Mouse (Mus musculus): Measurements from ENCODE around the gene Rab33b. TPM values are rescaled to one million over a fixed set of nuclear protein-coding genes. Genes with fewer than 3 reads are reported as not detected.

Rab33b gene
- polyA plus RNA-seq, 1 experiment from 2014 or later = 21.6 TPM

- no peaks in the 10 kb centered on the region for H3K27me3 ChIP-seq (ENCODE audit: insufficient read depth, low read length)
- H3K4me3 ChIP-seq (replicated peaks; ENCODE audit: low read depth, low read length) = no peak overlapping the region
- H3K4me1 ChIP-seq (replicated peaks; ENCODE audit: insufficient read depth, low read length) = peaks cover 11% of the 10 kb centered on the region; the same call in 1 of the 2 replicates
- DNase-seq (ENCODE audit: low spot score) (peak; percentile 28), ATAC-seq (replicated peaks; ENCODE audit: low FRiP score, low read depth) (peak; percentile 33; the same call in 1 of the 2 replicates)
- no peak for TF ChIP-seq CTCF (IDR thresholded peaks at IDR 0.05; ENCODE audit: low read depth)
- peaks cover 3% of the 10 kb centered on the region; the same call in 1 of the 2 replicates for H3K36me3 ChIP-seq (ENCODE audit: insufficient read depth, low read length)
- no peaks in the 10 kb centered on the region for H3K9me3 ChIP-seq (replicated peaks; ENCODE audit: low read length)
- H3K4me2 ChIP-seq (ENCODE audit: low read length) = no peak overlapping the region
- WGBS = 72% methylated on average over 12 of the region's 12 CpGs
- no peak overlapping the region; the same call in 1 of the 2 replicates for H3K27ac ChIP-seq
- no peak overlapping the region for H3K9ac ChIP-seq (ENCODE audit: low read depth, low read length)
Observed at GRCm38 (mm10) chr3:51517878-51518762, 34.4 kb downstream of the Rab33b start.

GRCm38 (mm10) chr3:51518763-51519121 is 35.0 kb downstream of the Rab33b start:
- H3K27ac ChIP-seq = no peak overlapping the region
- H3K4me1 ChIP-seq (replicated peaks; ENCODE audit: insufficient read depth, low read length) = peaks cover 11% of the 10 kb centered on the region; the same call in 1 of the 2 replicates
- no peaks in the 10 kb centered on the region for H3K27me3 ChIP-seq (ENCODE audit: insufficient read depth, low read length)
- 68% methylated on average over 8 of the region's 8 CpGs for WGBS
- DNase-seq (ENCODE audit: low spot score) = no peak
- ATAC-seq (replicated peaks; ENCODE audit: low FRiP score, low read depth) = 0 out of 2 replicates have a peak, but pooled peaks have one; percentile 22
- H3K9ac ChIP-seq (ENCODE audit: low read depth, low read length) = no peak overlapping the region
- H3K4me3 ChIP-seq (replicated peaks; ENCODE audit: low read depth, low read length) = no peak overlapping the region
- H3K9me3 ChIP-seq (replicated peaks; ENCODE audit: low read length) = no peaks in the 10 kb centered on the region
- H3K4me2 ChIP-seq (ENCODE audit: low read length) = no peak overlapping the region
- peaks cover 3% of the 10 kb centered on the region; the same call in 1 of the 2 replicates for H3K36me3 ChIP-seq (ENCODE audit: insufficient read depth, low read length)
- TF ChIP-seq CTCF (IDR thresholded peaks at IDR 0.05; ENCODE audit: low read depth) = no peak

GRCm38 (mm10) chr3:51521262-51521661 is 37.5 kb downstream of the Rab33b start:
- Histone ChIP-seq H3K36me3 (ENCODE audit: insufficient read depth, low read length) (peaks cover 5% of the 10 kb centered on the region; the same call in 1 of the 2 replicates), H3K4me3 (replicated peaks; ENCODE audit: low read depth, low read length) (no peak overlapping the region), H3K9ac (ENCODE audit: low read depth, low read length) (no peak overlapping the region), H3K27me3 (ENCODE audit: insufficient read depth, low read length) (no peaks in the 10 kb centered on the region), H3K4me2 (ENCODE audit: low read length) (no peak overlapping the region), H3K9me3 (replicated peaks; ENCODE audit: low read length) (no peaks in the 10 kb centered on the region), H3K4me1 (replicated peaks; ENCODE audit: insufficient read depth, low read length) (peaks cover 11% of the 10 kb centered on the region; the same call in 1 of the 2 replicates), H3K27ac (no peak overlapping the region)
- no peak for TF ChIP-seq CTCF (IDR thresholded peaks at IDR 0.05; ENCODE audit: low read depth)
- ATAC-seq (replicated peaks; ENCODE audit: low FRiP score, low read depth) (no peak), DNase-seq (ENCODE audit: low spot score) (no peak)
- 74% methylated on average over 14 of the region's 14 CpGs for WGBS

- Histone ChIP-seq H3K4me2 (ENCODE audit: low read length) (no peak overlapping the region), H3K9ac (ENCODE audit: low read depth, low read length) (no peak overlapping the region), H3K27me3 (ENCODE audit: insufficient read depth, low read length) (no peaks in the 10 kb centered on the region), H3K36me3 (ENCODE audit: insufficient read depth, low read length) (peaks cover 29% of the 10 kb centered on the region; the same call in 1 of the 2 replicates), H3K4me1 (replicated peaks; ENCODE audit: insufficient read depth, low read length) (no peaks in the 10 kb centered on the region), H3K27ac (no peak overlapping the region), H3K9me3 (replicated peaks; ENCODE audit: low read length) (no peaks in the 10 kb centered on the region), H3K4me3 (replicated peaks; ENCODE audit: low read depth, low read length) (no peak overlapping the region)
- 80% methylated on average over 16 of the region's 16 CpGs for WGBS
- ATAC-seq (replicated peaks; ENCODE audit: low FRiP score, low read depth) = no peak
- TF ChIP-seq CTCF (IDR thresholded peaks at IDR 0.05; ENCODE audit: low read depth) = no peak
- DNase-seq (ENCODE audit: low spot score) = no peak
Observed at GRCm38 (mm10) chr3:51525186-51525785, 41.6 kb downstream of the Rab33b start.

GRCm38 (mm10) chr3:51526891-51527290 is 43.2 kb downstream of the Rab33b start:
- no peak overlapping the region for H3K4me3 ChIP-seq (replicated peaks; ENCODE audit: low read depth, low read length)
- ATAC-seq (replicated peaks; ENCODE audit: low FRiP score, low read depth) = no peak
- DNase-seq (ENCODE audit: low spot score) = no peak
- no peaks in the 10 kb centered on the region for H3K9me3 ChIP-seq (replicated peaks; ENCODE audit: low read length)
- H3K4me1 ChIP-seq (replicated peaks; ENCODE audit: insufficient read depth, low read length) = no peaks in the 10 kb centered on the region
- no peaks in the 10 kb centered on the region for H3K27me3 ChIP-seq (ENCODE audit: insufficient read depth, low read length)
- peaks cover 29% of the 10 kb centered on the region; the same call in 1 of the 2 replicates for H3K36me3 ChIP-seq (ENCODE audit: insufficient read depth, low read length)
- no peak overlapping the region for H3K27ac ChIP-seq
- no peak for TF ChIP-seq CTCF (IDR thresholded peaks at IDR 0.05; ENCODE audit: low read depth)
- 82% methylated on average over 13 of the region's 13 CpGs for WGBS
- no peak overlapping the region for H3K4me2 ChIP-seq (ENCODE audit: low read length)
- H3K9ac ChIP-seq (ENCODE audit: low read depth, low read length) = no peak overlapping the region

GRCm38 (mm10) chr3:51531473-51532281 is 48.0 kb downstream of the Rab33b start:
- peak overlapping the region; percentile 55 for H3K27ac ChIP-seq
- peak overlapping the region; percentile 30 for H3K4me2 ChIP-seq (ENCODE audit: low read length)
- no peak for TF ChIP-seq CTCF (IDR thresholded peaks at IDR 0.05; ENCODE audit: low read depth)
- peak; percentile 41 for ATAC-seq (replicated peaks; ENCODE audit: low FRiP score, low read depth)
- 44% methylated on average over 13 of the region's 13 CpGs for WGBS
- H3K36me3 ChIP-seq (ENCODE audit: insufficient read depth, low read length) = peaks cover 34% of the 10 kb centered on the region
- peak; percentile 91 for DNase-seq (ENCODE audit: low spot score)
- H3K9ac ChIP-seq (ENCODE audit: low read depth, low read length) = no peak overlapping the region
- H3K9me3 ChIP-seq (replicated peaks; ENCODE audit: low read length) = no peaks in the 10 kb centered on the region
- H3K27me3 ChIP-seq (ENCODE audit: insufficient read depth, low read length) = no peaks in the 10 kb centered on the region
- no peak overlapping the region for H3K4me3 ChIP-seq (replicated peaks; ENCODE audit: low read depth, low read length)
- H3K4me1 ChIP-seq (replicated peaks; ENCODE audit: insufficient read depth, low read length) = no peaks in the 10 kb centered on the region
